Mouse (Mus musculus): Measurements from ENCODE around the gene Atp8b4.
"Not testable (repeated sequence)": the region's sequence is repeated elsewhere in the genome, so short reads cannot be mapped to it uniquely, and the experiment has no call there.

The Atp8b4 gene

DNA sequence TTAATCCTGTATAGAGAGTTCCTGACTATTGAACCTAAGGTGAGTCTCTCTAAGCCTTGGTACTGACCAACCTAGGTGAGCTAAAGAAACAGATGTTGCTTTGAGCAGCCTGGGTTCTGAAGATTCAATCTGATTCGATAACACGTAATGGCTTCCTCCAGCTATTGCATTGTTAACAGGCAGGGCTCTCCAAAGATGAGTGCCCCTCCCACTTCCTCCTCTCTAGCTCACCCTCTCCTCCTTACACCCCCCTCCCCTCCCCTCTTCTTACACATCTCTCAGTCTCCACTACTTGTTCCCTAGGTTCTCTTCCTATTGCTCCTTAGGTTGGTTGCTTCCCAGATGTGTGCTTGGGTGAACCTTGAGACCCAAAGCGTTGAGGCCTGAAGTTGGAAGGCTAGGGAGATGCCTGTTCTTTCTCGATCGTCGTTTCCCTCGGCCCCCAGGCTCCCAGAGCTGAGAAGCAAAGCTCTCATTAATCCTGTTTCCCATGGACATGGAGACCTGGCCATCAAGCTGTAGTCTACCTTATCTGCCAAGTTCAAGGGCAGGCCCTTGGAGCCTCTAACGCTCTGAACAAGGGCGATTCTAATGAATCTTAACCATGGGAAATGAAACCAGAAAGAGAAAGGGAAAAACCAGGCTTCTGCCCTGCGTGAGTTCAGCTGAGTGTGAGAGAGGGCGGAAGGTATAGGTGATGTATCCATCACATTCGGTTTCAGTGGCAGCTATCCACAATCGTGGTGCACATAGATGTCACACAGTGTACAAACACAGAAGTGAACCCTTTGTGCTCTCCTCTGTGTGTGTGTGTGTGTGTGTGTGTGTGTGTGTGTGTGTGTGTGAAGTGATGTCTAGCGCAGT is 4.4 kb downstream of the Atp8b4 start:
- no peak for DNase-seq

DNA sequence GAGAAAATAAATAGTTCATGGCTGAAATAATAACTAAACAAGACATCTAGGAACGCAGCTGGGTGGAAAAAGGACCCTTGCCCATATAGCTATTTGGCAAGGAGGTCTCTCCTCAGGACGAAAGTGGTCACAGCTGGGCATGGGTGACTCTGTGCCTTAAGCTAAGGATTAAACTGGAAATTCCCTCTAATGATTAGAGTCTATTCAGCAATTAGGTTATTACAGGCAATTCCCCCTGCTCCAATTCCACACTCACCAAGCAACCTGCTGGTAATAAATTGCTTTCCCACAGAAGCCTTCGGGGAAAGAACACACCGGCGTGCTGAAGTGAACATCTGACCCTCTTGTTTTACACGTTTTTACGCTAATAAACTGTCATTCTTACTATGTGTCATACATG is 5.2 kb downstream of the Atp8b4 start:
- no peak for DNase-seq

DNA sequence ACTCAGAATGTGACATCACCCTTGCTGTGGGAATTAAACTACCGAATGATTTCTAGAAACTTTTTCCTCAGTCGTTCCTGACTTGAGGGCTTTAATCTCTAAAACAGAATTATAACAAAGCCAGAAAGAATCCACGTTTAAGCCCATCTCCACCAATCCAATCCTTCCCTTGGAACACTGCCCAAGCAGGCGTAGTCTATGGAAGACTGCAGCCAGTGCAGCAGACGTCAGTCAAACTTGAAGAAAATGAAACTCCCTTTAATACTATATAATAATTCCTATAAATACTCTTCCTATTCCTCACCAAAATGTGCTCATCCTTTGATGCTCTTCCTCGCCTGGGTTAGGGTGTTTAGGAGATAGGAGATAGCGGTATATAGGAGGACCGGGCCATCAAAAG is 7.2 kb downstream of the Atp8b4 start:
- no peak for DNase-seq

DNA sequence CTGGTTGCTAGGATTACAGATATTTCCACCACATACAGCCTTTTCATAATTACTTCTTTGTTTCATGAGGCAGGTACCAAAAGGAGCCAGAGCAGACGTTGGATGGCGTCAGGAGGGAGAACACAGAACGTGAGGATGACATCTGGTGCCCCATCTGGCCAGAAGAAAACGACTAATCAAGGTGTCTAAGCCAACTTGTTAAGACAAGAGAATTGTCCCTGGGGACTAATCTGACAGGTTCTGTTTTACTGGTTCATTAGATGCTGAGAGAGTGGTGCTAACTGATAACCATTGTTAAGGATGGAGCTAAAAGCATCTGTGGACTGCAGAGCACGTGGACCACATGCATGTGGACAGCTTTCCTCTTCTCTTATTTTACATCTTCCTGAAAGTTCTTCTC is 7.8 kb downstream of the Atp8b4 start:
- DNase-seq: no peak

DNA sequence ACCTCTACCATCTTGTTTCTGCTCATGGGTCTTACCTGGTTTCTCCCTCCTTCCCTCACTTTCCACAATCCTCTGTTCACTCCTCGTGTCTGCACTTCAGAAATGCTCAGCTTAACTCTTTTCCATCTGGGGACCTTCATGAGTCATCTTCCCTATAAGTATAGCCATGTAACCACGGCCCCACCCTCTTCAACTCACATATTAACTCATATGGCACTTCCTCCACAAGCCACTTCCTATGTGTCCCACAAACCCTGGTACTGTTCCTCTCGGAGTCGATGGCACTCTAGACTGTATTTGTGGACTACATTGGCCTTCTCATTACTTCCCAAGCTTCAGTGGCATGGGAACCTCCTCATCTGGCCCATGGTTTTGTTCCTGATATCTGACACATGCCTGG is 9.0 kb downstream of the Atp8b4 start:
- no peak for DNase-seq

GRCm38 (mm10) chr2:126490573-126490972 is 9.9 kb downstream of the Atp8b4 start:
- no peak for DNase-seq

- DNase-seq: peak; percentile 33
Measured at GRCm38 (mm10) chr2:126485262-126486017, 15.0 kb downstream of the Atp8b4 start.

DNA sequence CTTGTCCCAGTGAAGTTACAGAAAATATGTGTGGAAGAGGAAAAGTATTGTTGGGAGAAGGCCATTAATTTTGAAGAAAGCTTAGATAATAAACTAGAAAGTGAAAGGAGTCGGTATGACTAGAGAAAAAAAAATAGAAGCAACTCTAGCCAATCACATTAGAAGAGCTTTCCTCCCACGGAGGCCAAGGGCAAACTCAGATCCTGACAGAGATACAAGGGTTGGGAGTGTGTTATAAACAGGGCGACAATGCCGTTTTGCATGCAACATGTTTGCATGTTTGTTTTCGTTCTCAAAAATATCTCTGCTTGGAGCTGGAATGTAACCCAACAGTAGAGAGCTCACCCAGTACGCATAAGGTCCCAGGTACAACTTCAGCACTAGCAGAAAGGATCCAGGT is 17.1 kb downstream of the Atp8b4 start:
- no peak for DNase-seq

DNA sequence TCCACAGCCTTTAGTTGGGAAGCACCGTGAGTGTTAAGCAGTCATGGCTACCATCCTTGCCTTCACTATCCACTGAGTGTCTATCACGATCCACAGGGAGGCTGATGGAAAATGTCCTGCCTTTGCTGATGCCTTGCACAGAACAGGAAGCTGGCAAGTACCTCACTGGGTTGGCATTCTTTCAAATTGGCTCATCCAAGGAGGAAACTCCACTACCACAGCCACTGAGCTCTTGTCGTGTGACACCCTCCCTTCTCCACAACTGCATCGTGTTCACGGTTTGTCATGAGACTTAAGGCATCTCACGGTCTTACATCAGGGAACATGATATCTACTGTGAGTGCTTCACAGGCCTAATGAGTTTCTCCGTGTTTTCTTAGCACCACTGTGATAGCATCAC is 22.9 kb downstream of the Atp8b4 start:
- peak; percentile 75 for DNase-seq

DNA sequence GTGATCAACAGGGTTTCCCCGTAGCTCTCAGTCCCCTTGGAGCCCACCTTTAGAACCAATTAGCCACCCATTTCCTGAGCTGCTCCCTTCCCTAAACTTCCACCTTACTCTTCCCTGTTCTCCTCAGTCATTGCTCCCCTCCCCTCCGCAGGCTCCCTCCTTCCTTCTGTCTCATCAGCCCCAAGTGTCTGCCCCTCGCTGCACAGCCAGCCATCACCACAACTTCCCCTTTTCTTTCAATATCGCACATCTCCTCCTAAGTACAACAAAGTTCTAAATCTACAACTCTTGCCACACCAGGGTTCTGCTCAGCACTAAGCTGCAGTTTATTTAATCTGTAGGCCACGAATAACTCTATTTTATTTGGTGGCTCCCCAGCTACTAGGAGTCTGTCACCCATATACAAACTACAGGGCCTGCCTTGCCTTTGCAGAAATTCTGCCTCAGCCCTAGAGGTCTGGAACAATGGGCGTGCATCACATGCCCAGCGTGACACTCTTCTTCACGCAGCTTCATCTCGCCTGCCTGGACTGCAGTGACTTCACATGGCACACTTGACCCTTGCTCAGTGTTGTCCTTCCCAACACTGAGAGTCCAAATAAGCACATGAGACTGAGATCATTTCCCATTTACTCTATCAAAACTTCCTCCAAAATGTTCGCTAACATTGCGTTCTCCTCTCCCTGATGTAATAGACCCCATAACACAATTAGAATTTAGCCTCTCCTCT is 24.6 kb downstream of the Atp8b4 start:
- no peak for DNase-seq

DNA sequence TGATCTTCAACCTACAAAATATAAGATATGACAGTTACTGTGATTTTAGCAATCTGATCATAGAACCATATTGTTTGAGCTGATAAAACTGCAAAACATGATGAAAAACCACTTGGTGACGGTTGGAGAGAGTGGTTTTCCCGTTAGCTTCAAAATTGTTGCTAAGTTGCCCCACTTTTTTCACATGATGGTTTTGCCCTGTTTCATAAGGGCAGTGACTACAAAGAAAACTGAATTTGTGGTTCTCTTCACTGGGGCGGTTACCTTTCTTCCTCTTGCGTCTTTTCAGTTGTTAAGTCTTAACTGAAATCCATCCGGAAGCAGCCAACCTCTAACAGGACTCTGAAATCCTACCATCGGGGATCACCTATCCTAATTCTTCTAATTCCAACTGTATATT is 26.5 kb downstream of the Atp8b4 start:
- DNase-seq: no peak

DNA sequence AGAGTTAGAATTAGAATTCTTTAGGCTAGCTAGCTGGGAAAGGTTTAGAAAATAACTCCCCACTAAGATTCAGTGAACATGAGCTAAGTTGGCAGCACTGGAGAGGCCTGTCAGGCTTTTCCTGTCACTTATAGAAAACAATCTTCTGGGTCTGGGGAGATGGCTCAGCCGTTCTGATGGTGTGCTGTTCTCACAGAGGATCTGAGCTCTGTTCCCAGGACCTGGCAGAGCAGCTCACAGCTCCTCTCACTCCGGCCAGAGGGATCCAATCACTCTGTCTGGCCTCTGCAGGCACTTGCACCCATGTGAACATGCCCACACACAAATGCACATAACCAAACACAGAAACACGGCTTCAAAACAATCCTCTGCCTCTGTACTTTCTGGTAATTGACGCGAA is 27.6 kb downstream of the Atp8b4 start:
- DNase-seq: no peak

- no peak for DNase-seq
Measured at GRCm38 (mm10) chr2:126467790-126468189, 32.7 kb downstream of the Atp8b4 start.

DNA sequence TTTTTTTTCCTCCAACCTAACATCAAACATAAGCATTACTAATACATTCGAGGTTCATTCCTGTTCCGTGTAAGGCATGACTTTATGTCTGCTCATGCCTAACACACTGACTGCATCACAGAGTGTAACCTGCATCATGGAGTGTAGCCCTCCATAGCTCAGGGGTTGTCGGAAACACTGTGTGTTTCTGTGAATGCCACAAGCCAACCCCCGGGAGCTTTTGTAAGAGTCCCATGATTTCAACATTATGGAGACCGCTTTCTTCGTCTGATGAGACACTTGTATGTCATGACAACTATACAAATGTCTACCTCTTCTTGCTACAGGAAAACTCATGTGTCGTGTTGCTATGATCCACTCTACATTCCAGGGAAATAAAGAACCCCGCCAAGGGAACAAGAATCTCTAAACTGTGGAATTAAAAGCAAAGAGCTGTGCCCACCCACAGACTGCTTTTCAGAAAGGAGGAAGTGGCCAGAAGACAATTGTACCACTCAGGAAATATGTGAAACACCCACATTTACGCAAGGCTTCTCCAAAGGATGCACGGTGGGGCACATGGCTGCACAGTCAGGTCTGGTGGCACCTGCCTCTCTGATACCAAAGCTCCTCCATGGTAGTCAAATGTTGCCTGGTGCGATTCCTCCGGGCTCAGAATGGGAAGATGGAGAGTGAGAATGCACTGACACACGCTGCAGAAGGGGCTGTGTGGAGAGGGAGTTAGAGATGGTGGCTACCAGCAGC is 33.9 kb downstream of the Atp8b4 start:
- DNase-seq: no peak

DNA sequence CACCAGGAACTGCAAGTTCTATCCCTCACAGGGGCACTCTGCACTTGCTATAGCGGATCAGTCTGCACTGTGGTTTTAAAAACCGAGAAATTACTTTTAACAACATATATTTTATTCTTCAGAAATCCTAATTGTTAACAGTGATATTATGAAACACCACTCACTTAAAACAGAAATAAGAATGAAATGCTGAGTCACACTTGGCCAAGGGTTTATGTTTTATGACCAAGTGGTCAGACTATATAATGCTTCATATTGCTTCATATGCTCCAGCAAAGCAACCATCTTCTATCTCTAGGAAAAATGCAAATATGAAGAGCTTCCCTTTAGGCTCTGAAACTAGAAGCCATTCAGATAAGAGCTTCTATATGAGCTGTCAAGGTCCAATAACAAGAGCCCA is 41.8 kb downstream of the Atp8b4 start:
- DNase-seq: no peak

DNA sequence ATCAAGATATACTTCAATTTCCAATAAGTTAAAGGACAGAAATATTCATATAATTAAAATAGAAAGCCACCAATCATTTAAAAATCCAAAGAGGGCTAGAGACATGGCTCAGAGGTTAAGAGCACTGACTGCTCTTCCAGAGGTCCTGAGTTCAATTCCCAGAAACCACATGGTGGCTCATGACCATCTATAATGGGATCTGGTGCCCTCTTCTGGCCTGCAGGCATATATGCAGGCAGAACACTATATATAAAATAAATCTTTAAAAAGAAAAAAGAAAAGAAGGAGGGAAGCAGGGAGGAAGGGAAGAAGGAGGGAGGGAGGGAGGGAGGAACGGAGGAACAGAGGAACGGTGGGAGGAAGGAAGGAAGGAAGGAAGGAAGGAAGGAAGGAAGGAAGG is 42.7 kb downstream of the Atp8b4 start:
- DNase-seq: not testable (repeated sequence)

DNA sequence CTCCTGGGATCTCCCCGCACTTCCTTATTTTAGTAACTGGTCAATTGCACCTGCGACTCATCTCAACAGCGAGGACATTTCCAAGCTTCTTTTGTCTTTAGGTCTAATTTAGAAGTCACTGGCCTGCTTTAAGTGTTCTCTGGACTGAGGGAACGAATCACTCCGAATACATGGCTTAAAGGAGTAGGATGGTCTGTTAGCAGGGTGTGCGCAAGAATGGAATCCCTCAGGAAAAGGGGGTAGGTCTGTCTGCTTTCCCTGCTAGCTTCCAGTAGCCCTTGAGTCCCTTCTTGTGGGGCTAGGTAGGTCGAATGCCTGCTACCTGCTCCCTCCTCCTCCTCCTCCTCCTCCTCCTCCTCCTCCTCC is 49.6 kb downstream of the Atp8b4 start:
- no peak for DNase-seq

- DNase-seq: peak; percentile 85
Measured at GRCm38 (mm10) chr2:126450210-126450936, 50.1 kb downstream of the Atp8b4 start.

DNA sequence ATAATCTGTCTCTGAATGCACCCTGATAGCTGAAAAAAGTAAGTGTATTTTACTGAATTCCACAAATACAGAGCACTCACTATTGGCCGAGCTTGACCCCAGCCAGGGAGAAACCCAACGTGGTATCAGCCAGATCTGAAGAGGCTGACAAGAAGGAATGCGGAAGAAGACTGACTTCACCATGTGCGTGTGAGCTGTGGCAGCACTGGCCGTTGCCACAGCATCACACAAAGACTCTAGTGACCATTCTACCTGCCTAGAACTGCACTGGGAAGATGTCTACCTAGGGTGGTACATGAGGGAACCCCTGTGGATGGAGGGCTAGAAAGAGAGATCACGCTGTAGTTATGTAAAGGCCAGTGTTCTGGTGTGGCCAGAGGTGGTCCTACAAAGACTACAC is 55.4 kb downstream of the Atp8b4 start:
- DNase-seq: no peak

GRCm38 (mm10) chr2:126441586-126441985 is 58.9 kb downstream of the Atp8b4 start:
- DNase-seq: no peak

GRCm38 (mm10) chr2:126434712-126435111 is 65.8 kb downstream of the Atp8b4 start:
- DNase-seq: peak; percentile 12

DNA sequence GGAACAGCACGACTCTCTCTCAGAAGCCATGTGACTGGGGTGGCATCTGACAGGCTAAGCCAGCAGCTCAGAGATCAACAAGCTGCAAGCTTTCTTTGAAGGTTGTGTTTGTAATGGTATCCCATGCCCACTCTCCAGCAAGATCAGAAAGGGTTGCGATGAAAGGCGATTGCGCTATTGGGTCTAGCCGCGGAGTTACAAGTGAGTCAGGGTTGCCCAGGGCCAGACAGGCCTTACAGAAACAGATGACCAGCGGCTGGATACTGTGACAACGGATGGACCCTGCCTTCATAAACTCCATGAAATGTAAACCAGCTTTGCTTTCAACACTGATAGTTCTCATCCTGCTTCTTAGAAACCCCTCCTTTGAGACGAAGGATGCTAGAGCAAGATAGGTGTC is 66.2 kb downstream of the Atp8b4 start:
- peak; percentile 35 for DNase-seq

Measured in lung, postnatal 10 days (tissue).